Mouse (Mus musculus) hindbrain, embryonic 16.5 days (tissue): Measurements from ENCODE around the gene Grik1. TPM values are rescaled to one million over a fixed set of nuclear protein-coding genes. Genes with fewer than 3 reads are reported as not detected.

Source experiments
- ATAC-seq: fragments of 200-750 bp; cut with Nextera tagmentation; 2 replicates; pipeline ENCODE4 v1.8.0; 2017; ENCODE audit warnings: moderate TSS enrichment, moderate library complexity
- H3K27ac ChIP-seq: fragments of 300-500 bp; sonication (generic); 2 replicates; pipeline ENCODE4 v1.5.1; 2014; ENCODE audit warnings: low read depth, mild to moderate bottlenecking, control low read depth, low read length, moderate library complexity
- H3K27me3 ChIP-seq: fragments of 300-500 bp; sonication (generic); replicated peaks from 2 replicates; pipeline ENCODE4 v1.6.1; 2014; ENCODE audit warnings: low read length; ENCODE audit not compliant: control insufficient read depth, insufficient read depth
- H3K36me3 ChIP-seq: fragments of 300-500 bp; sonication (generic); 2 replicates; pipeline ENCODE4 v1.6.1; 2014; ENCODE audit warnings: mild to moderate bottlenecking, low read length, moderate library complexity, mixed read lengths; ENCODE audit not compliant: control insufficient read depth, insufficient read depth
- H3K4me1 ChIP-seq: fragments of 300-500 bp; sonication (generic); 2 replicates; pipeline ENCODE4 v1.6.1; 2014; ENCODE audit warnings: low read depth, low read length; ENCODE audit not compliant: control insufficient read depth, insufficient read depth
- H3K4me2 ChIP-seq: fragments of 300-500 bp; sonication (generic); 2 replicates; pipeline ENCODE4 v1.6.1; 2014; ENCODE audit warnings: mild to moderate bottlenecking, low read length, control low read depth, moderate library complexity
- H3K4me3 ChIP-seq: fragments of 300-500 bp; sonication (generic); 2 replicates; pipeline ENCODE4 v1.5.1; 2014; ENCODE audit warnings: mild to moderate bottlenecking, low read length, control low read depth, moderate library complexity
- H3K9ac ChIP-seq: fragments of 300-500 bp; sonication (generic); 2 replicates; pipeline ENCODE4 v1.6.1; 2014; ENCODE audit warnings: low read depth, mild to moderate bottlenecking, control low read depth, low read length, moderate library complexity
- H3K9me3 ChIP-seq: fragments of 300-500 bp; sonication (generic); 2 replicates; pipeline ENCODE4 v1.6.1; 2014; ENCODE audit warnings: mild to moderate bottlenecking, low read length, moderate library complexity; ENCODE audit not compliant: control insufficient read depth
- WGBS: fragments of 180-500 bp; shearing (Covaris S2); extraction: QIAGEN DNeasy Blood & Tissue Kit; methylation state at CpG from one replicate; pipeline ENCODE4 v1.1.7; 2014; 5-methylcytosine and 5-hydroxymethylcytosine counted together
- polyA plus RNA-seq: library from polyadenylated mRNA; unstranded; fragments of >200 nt; fragmentation: Nextera tagmentation; extraction: Ambion mirVana; gene quantifications from 2 replicates; pipeline ENCODE4 v1.2.1, GENCODE M21; 2015

Gene Grik1
- polyA plus RNA-seq, 1 experiment from 2014 or later = 43.1 TPM

DNA sequence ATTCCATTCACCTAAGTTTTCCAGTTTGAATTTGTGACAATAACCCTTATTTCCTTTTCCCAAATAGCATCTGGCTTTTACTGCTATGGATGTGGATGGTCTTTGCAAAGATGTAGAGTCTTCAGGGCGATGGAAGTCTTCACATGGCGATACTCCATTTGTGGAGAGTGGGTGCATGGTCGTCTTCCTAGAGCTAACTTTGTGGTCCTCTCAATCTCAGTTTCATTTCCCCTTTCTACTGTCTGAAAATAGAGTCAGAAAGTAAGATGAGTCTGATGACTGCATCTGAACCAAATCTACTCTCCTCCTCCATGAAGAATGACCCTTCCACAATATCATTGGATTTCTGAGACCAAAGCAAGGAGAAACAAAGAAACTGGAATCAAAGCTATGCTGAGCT lies 159.0 kb downstream of the Grik1 start:
- no peak overlapping the region for H3K4me2 ChIP-seq
- H3K36me3 ChIP-seq = no peaks in the 10 kb centered on the region
- no peak overlapping the region for H3K4me3 ChIP-seq
- H3K27me3 ChIP-seq = no peaks in the 10 kb centered on the region
- WGBS = 94% methylated on average over 3 of the region's 3 CpGs
- no peaks in the 10 kb centered on the region for H3K9me3 ChIP-seq
- H3K27ac ChIP-seq = no peak overlapping the region
- no peak for ATAC-seq
- H3K9ac ChIP-seq = no peak overlapping the region
- no peaks in the 10 kb centered on the region for H3K4me1 ChIP-seq

DNA sequence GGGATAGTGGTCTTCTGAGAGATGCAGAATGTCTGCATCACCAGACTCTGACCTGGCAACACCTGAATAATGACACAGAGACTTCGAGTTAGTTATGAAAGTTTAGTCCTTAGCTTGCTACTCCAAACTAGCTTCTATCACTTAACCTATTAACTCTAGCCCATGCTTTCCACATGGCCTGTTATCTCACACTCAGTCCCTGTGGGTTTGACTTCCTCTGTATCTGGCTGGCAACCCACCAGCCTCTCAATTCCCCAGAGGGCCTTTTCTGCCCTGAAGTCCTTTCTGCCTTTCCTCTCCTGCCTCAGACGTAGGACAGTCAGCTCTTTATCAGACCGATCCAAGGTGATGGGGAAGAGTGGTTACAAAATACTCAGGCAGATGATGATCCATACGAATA lies 165.0 kb downstream of the Grik1 start:
- Histone ChIP-seq H3K27me3 (no peaks in the 10 kb centered on the region), H3K4me1 (no peaks in the 10 kb centered on the region), H3K4me3 (no peak overlapping the region), H3K4me2 (no peak overlapping the region), H3K9ac (no peak overlapping the region), H3K36me3 (no peaks in the 10 kb centered on the region), H3K9me3 (no peaks in the 10 kb centered on the region), H3K27ac (no peak overlapping the region)
- ATAC-seq = no peak
- 80% methylated on average over 4 of the region's 4 CpGs for WGBS

DNA sequence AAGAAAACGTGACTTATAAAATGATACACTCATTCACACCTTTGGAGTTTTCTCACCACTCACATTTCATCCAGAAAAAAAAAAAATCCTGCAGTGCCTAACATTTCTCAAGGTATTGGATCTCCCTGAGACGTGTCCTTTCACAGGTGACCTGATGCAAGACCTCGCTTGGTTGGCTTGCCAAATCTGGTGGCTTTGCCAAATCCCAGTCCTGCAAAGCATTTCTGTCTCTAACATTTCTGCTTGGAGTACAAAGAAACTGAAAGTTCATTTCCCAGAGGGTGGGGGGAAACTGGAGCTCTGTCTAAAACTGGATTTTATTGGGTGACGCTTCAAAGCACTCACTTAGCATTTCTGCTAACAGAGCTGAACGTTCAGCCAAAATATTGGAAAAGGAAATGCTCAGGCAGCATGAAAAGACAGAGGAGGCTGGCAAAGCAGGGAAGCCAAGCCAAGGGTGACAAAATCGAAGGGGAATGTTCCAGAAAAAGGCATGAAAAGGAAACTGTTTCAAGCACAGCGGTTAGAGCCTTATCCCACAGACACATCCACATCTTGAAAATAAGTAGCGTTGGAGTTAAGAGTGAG lies 177.4 kb downstream of the Grik1 start:
- peak; percentile 78 for ATAC-seq
- Histone ChIP-seq H3K9ac (no peak overlapping the region), H3K4me2 (no peak overlapping the region), H3K36me3 (no peaks in the 10 kb centered on the region), H3K9me3 (no peaks in the 10 kb centered on the region), H3K4me3 (no peak overlapping the region), H3K4me1 (peaks cover 4% of the 10 kb centered on the region; the same call in 1 of the 2 replicates), H3K27me3 (no peaks in the 10 kb centered on the region), H3K27ac (peak overlapping the region; percentile 25; the same call in 1 of the 2 replicates)
- WGBS = 59% methylated on average over 8 of the region's 8 CpGs

DNA sequence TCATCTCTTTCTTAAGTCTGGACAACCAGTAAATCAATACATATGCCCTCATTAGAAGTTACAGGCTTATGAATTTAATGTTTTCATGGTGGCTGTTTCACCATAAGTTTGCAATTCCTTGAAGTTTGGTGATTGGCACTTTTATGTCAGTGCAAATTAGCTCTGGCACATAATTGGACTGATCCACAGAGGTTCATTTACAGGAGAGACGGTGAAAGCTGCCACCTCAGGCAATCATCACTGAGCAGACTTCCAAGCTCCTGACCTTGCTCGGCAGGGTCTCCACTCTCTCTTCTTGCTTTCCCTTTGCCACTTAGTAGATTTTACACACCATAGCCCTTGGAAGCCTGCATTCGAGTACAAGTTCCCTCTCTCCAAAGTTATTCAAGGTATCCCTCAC lies 178.6 kb downstream of the Grik1 start:
- ATAC-seq = no peak
- peaks cover 4% of the 10 kb centered on the region; the same call in 1 of the 2 replicates for H3K4me1 ChIP-seq
- no peak overlapping the region for H3K4me2 ChIP-seq
- no peaks in the 10 kb centered on the region for H3K27me3 ChIP-seq
- WGBS = 44% methylated on average over 3 of the region's 3 CpGs
- H3K9ac ChIP-seq = no peak overlapping the region
- no peaks in the 10 kb centered on the region for H3K9me3 ChIP-seq
- H3K36me3 ChIP-seq = no peaks in the 10 kb centered on the region
- no peak overlapping the region for H3K4me3 ChIP-seq
- H3K27ac ChIP-seq = no peak overlapping the region

DNA sequence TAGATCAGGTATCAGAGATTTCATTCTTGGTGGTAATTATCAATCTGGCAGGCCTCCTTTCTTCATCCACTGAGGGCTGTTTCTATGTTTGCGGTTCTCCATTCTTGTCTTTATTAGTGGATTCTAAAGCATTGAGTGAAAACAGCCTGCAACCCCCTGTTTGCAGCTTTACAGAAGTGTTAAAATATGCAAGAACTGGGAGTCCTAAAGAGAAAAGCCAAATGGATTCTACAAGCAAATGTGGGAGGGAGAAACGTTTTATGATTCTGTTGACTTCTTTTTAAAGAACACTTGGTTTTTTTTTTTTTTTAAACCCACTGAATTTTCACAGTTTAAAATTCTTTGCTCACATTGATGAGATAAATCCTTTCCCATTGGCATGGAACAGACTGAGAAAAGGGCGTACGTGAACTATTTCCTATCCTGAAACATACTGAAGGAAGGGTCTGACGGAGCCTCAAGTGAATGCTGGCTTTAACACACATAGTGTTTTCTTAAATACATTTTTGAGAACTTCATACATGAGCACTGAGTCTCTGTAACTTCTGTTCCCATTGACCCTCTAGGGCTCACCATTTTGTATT lies 195.8 kb downstream of the Grik1 start:
- Histone ChIP-seq H3K4me1 (no peaks in the 10 kb centered on the region), H3K9me3 (no peaks in the 10 kb centered on the region), H3K4me2 (no peak overlapping the region), H3K9ac (no peak overlapping the region), H3K27me3 (no peaks in the 10 kb centered on the region), H3K27ac (no peak overlapping the region), H3K4me3 (no peak overlapping the region), H3K36me3 (no peaks in the 10 kb centered on the region)
- ATAC-seq = no peak
- 73% methylated on average over 5 of the region's 5 CpGs for WGBS

DNA sequence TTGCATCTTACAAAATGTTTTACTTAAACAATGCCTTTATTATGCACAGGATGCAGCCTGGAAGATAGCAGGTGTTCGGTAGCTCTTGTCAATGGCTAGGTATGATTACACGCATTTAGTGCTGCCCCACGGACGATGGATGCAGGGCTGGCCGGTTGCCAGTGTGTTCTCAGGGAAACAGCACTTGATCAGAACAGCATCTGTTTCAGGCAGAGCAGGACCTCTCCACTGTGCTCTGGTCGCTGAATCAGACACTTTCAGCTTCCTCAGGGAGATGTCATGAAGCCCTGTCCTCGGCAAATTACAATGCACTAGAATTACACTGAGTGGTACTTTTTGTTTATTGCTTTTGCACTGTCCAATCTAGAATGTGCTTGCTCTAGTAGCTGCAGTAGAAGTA lies 202.8 kb downstream of the Grik1 start:
- no peak overlapping the region for H3K4me3 ChIP-seq
- H3K27me3 ChIP-seq = no peaks in the 10 kb centered on the region
- peak; percentile 77 for ATAC-seq
- no peaks in the 10 kb centered on the region for H3K9me3 ChIP-seq
- H3K27ac ChIP-seq = no peak overlapping the region
- H3K4me2 ChIP-seq = no peak overlapping the region
- no peaks in the 10 kb centered on the region for H3K36me3 ChIP-seq
- no peak overlapping the region for H3K9ac ChIP-seq
- H3K4me1 ChIP-seq = peaks cover 4% of the 10 kb centered on the region
- 39% methylated on average over 7 of the region's 7 CpGs for WGBS

DNA sequence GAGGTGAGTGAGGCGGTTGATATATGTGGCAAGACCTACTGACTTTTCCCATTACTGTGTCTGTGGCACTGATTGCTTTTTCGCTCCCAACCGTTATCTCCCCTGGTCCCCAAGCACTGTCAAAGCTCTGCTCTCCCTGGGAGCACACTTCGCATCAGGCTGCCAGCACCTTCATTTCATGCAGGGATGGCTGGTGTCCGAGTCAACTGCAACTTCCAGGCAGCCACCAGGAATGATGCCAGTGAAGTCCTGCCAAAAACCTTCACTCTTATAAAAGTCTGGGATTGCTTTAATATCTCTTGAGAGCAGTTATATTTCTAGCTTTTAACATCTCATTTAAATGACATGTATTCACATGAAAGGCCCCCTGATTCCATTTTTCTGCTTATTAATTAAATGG lies 215.3 kb downstream of the Grik1 start:
- no peaks in the 10 kb centered on the region for H3K9me3 ChIP-seq
- H3K9ac ChIP-seq = no peak overlapping the region
- 0 out of 2 replicates have a peak, but pooled peaks have one; percentile 50 for ATAC-seq
- no peaks in the 10 kb centered on the region for H3K4me1 ChIP-seq
- WGBS = 58% methylated on average over 5 of the region's 5 CpGs
- H3K27ac ChIP-seq = no peak overlapping the region
- H3K27me3 ChIP-seq = no peaks in the 10 kb centered on the region
- H3K4me2 ChIP-seq = no peak overlapping the region
- no peak overlapping the region for H3K4me3 ChIP-seq
- H3K36me3 ChIP-seq = no peaks in the 10 kb centered on the region

DNA sequence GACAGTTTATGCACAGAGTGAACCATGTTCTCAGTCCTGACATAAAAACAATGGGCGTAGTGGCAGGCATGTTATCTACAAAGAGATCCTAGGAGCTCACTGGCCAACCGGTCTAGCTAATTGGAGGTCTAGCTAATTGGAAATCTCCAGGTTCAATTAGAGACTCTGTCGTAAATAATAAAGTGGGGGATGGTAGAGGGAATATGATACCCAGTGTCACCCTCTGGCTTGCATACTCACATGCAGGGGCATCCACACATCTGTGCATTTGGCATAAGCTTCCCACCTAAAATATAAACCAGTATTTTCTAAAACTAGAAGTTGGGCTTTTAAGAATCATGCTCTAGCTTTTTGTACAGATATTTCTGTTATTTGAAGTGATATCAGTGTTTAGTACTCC lies 229.1 kb downstream of the Grik1 start:
- ATAC-seq = no peak

DNA sequence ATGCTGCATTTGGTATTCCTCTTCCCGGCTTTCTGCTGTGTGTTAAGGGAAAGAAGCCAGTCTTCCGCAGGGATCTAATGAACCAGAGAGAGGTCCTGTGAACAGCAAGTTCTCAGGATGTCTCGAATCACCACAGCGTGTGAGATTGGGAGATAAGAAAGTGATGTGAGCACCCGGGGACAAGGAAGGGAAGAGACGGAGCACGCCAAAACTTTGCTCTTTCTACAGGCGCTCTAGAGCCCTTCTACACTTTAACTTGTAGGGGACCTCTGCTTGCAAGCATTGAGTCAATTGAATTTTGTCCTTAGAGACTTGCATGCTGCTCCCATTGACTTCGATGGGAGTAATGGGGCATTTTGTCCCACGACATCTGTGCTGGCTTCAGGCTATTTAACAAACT lies 241.9 kb downstream of the Grik1 start:
- Histone ChIP-seq H3K27me3 (no peaks in the 10 kb centered on the region), H3K36me3 (no peaks in the 10 kb centered on the region), H3K9me3 (no peaks in the 10 kb centered on the region), H3K4me3 (no peak overlapping the region), H3K4me1 (no peaks in the 10 kb centered on the region), H3K27ac (no peak overlapping the region), H3K9ac (no peak overlapping the region), H3K4me2 (no peak overlapping the region)
- no peak for ATAC-seq
- 90% methylated on average over 10 of the region's 10 CpGs for WGBS

More for the DNA sequence above, 229.1 kb downstream of the Grik1 start:
- no peaks in the 10 kb centered on the region for H3K9me3 ChIP-seq
- no peaks in the 10 kb centered on the region for H3K36me3 ChIP-seq
- H3K4me3 ChIP-seq = no peak overlapping the region
- 87% methylated on average over 3 of the region's 3 CpGs for WGBS
- H3K4me2 ChIP-seq = no peak overlapping the region
- H3K27me3 ChIP-seq = no peaks in the 10 kb centered on the region
- H3K9ac ChIP-seq = no peak overlapping the region
- no peak overlapping the region for H3K27ac ChIP-seq
- H3K4me1 ChIP-seq = no peaks in the 10 kb centered on the region
